Mouse (Mus musculus) limb, embryonic 12.5 days (tissue): ENCODE measurements around the gene Nat8. TPM values are rescaled to one million over a fixed set of nuclear protein-coding genes. Genes with fewer than 3 reads are reported as not detected.
"Not testable (repeated sequence)": the region's sequence is repeated elsewhere in the genome, so short reads cannot be mapped to it uniquely, and the experiment has no call there.

Source experiments
- ATAC-seq: fragments of 200-750 bp; cut with Nextera tagmentation; 2 replicates; pipeline ENCODE4 v1.8.0; 2017; ENCODE audit warnings: low read depth, moderate TSS enrichment; ENCODE audit not compliant: insufficient number of reproducible peaks, insufficient read depth, low FRiP score, low TSS enrichment
- H3K27ac ChIP-seq: fragments of 300-500 bp; sonication (generic); 2 replicates; pipeline ENCODE4 v1.5.1; 2016; ENCODE audit warnings: mild to moderate bottlenecking, moderate library complexity
- H3K27me3 ChIP-seq: fragments of 300-500 bp; sonication (generic); 2 replicates; pipeline ENCODE4 v1.6.1; 2016; ENCODE audit warnings: mild to moderate bottlenecking, moderate library complexity
- H3K36me3 ChIP-seq: fragments of 300-500 bp; sonication (generic); 2 replicates; pipeline ENCODE4 v1.6.1; 2016; ENCODE audit warnings: mild to moderate bottlenecking, moderate library complexity
- H3K4me1 ChIP-seq: fragments of 300-500 bp; sonication (generic); replicated peaks from 2 replicates; pipeline ENCODE4 v1.6.1; 2016
- H3K4me2 ChIP-seq: fragments of 300-500 bp; sonication (generic); 2 replicates; pipeline ENCODE4 v1.6.1; 2016; ENCODE audit warnings: mild to moderate bottlenecking, moderate library complexity
- H3K4me3 ChIP-seq: fragments of 300-500 bp; sonication (generic); replicated peaks from 2 replicates; pipeline ENCODE4 v1.5.1; 2016; ENCODE audit warnings: mild to moderate bottlenecking
- H3K9ac ChIP-seq: fragments of 300-500 bp; sonication (generic); replicated peaks from 2 replicates; pipeline ENCODE4 v1.6.1; 2016; ENCODE audit warnings: mild to moderate bottlenecking, moderate library complexity
- H3K9me3 ChIP-seq: fragments of 300-500 bp; sonication (generic); 2 replicates; pipeline ENCODE4 v1.6.1; 2016; ENCODE audit warnings: mild to moderate bottlenecking, moderate library complexity
- WGBS: fragments of 180-500 bp; shearing (Covaris S2); methylation state at CpG from one replicate; pipeline ENCODE4 v1.1.7; 2016; 5-methylcytosine and 5-hydroxymethylcytosine counted together
- polyA plus RNA-seq: library from polyadenylated mRNA; unstranded; fragments of >200 nt; fragmentation: Nextera tagmentation; extraction: Ambion mirVana; gene quantifications from 2 replicates; pipeline ENCODE4 v1.2.1, GENCODE M21; 2016

Gene Nat8
- polyA plus RNA-seq: not detected in 2 replicates

DNA sequence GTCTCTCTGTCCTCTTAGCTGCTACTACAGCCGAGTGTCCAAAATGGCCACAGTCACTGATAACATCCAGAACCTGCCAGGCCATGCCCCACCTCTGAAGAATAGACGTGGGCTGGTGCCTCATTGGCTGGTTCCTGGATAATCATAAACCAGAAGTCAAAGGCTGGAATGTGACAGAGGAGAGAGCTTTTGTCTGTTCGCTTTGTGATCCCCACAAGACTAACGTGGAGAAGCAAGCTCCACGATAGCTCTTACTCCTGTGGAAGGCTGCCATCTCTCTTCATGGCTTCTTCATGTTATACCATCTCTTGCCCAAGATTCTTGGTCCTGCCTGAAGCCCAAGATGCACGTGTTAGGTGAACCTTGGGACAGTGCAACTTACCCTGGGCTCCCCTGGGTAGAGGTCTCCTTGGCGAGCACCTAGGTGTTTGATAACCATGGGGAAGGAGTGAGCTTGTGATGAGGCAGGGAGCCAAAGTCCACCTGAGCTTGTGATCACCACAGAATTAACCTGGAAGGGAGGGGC lies at the start of gene Nat8:
Nat8 (minus strand) TSS at position 287 of the 526 bp plus-strand sequence.
- ATAC-seq: no peak
- Histone ChIP-seq H3K36me3 (no peaks in the 10 kb centered on the region), H3K27ac (no peak within 1 kb of the TSS), H3K4me2 (no peak within 1 kb of the TSS), H3K4me1 (peaks cover 5% of the 10 kb centered on the region; the same call in 1 of the 2 replicates), H3K27me3 (no peaks in the 10 kb centered on the region), H3K4me3 (no peak within 1 kb of the TSS), H3K9ac (no peak within 1 kb of the TSS), H3K9me3 (no peaks in the 10 kb centered on the region)
- WGBS: 81% methylated on average over 7 of the region's 7 CpGs

DNA sequence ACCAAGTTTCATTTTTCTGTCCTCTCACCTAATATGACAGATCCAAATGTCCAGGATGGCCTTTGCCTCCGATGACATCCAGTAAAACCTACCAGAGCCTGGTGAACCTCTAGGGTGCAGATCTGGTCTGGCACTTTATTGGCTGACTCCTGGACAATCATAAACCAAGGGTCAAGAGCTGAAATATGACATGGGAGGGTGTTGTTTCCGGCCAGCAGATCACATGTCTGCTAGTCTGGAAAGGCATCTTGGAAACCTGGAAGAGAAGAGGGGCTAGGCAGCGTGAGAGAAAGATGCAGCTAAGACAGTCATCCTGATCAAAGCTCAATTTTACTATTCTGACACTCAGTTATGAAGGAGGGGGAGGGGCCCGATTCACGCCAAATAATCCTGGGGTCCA lies 37.1 kb upstream of the Nat8 start, which contains the start of gene Nat8f2:
Nat8f2 (minus strand) TSS at position 153 of the 400 bp plus-strand sequence.
- ATAC-seq, H3K9me3 ChIP-seq, H3K27me3 ChIP-seq, H3K4me1 ChIP-seq, H3K36me3 ChIP-seq, H3K9ac ChIP-seq, H3K4me2 ChIP-seq, H3K4me3 ChIP-seq, H3K27ac ChIP-seq: not testable (repeated sequence)
- 80% methylated on average over 5 of the region's 5 CpGs for WGBS

DNA sequence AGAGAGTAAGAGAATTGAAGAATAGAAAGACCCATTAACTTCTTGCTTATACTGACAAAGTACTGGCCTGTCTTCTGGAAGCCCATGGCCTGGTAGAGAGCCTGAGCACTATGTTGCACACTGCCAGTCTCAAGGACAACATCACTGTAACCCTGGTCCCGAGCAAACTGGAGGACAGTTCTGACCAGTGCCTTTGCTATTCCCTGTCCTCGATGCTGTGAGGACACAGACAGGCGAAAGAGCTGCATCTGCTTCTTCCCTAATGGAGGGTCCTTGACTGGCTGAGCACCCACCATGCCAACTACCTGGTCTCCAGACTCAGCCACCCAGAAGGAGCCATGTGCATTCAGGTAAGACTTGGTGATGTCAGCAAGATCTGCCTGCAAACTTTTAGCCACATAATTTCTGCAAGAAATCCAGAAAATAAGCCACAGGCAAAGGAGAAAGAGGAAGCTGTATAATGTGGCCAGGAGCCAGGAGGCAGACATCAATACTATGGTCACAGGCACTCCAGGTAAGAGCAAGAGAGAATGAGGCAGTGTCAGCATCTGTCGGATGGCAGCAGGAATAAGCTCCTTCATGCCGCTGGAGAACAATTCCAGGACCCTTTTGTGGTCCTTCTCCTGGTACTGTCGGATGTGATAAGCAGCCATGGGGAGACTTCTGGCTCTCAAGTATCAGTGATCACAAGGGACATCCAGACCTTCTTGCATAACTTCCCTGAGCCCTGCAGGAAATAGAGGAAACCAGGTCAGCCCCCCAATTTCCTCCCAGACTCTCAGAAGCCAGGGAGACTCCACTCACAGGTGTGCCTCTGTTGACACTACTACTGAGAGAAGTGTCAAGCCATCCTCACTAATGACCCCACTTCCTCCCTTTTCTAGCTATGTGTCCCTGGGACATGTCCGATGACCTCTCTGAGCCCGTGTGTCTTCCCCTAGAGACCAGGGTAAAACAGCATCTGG lies 36.1 kb upstream of the Nat8 start:
- WGBS: 81% methylated on average over 8 of the region's 8 CpGs
- H3K9ac ChIP-seq: no peak overlapping the region
- no peak overlapping the region for H3K4me2 ChIP-seq
- no peaks in the 10 kb centered on the region for H3K9me3 ChIP-seq
- no peaks in the 10 kb centered on the region for H3K36me3 ChIP-seq
- ATAC-seq: no peak
- H3K27ac ChIP-seq: no peak overlapping the region
- no peaks in the 10 kb centered on the region for H3K27me3 ChIP-seq
- H3K4me1 ChIP-seq: no peaks in the 10 kb centered on the region
- H3K4me3 ChIP-seq: no peak overlapping the region

DNA sequence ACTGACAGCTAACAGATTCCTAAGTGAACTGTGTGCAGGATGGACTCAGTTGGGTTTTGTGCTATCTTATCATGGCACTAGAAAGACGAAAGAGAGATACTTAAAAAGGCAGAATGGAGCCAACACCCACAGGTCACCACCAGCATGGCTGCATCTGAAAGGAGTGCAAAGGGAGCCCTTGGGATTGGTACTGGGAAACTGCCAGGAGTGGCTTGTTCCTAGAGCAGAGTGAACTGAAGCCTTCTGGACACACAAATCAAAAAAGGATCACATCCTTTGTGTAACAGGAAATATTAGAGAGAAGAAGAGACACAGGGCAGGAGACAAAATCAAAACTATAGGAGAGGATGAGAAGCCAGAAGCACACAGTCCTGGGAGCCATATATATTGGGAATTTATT lies 35.1 kb upstream of the Nat8 start:
- H3K27me3 ChIP-seq, H3K36me3 ChIP-seq, ATAC-seq, H3K27ac ChIP-seq, H3K9ac ChIP-seq, H3K4me2 ChIP-seq, H3K4me1 ChIP-seq, H3K9me3 ChIP-seq, H3K4me3 ChIP-seq: not testable (repeated sequence)
- whole genome bisulfite sequencing: 60% methylated on average over 1 of the region's 1 CpGs

DNA sequence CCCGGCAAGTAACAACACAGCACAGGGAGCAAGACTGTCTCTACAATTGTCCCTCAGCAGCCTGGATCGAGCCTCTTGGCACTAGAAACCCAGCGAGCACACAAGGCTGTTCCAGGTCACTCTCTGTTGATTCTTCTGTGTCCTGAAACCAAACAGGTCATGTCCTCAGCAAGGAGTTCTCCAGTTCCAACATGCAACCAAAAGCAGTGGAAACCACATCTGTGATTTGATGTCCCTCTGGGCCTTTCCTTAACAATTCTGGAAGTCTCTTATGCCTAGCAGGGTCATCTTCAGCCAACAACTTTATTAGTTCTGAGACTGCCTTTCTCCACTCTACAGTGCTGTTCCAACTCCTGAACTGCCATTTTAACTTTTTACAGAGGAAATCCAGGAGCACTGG lies 34.3 kb upstream of the Nat8 start:
- not testable (repeated sequence) for H3K9ac ChIP-seq, H3K4me2 ChIP-seq, H3K4me3 ChIP-seq, H3K36me3 ChIP-seq, H3K4me1 ChIP-seq, H3K9me3 ChIP-seq, H3K27me3 ChIP-seq, ATAC-seq, H3K27ac ChIP-seq
- 95% methylated on average over 3 of the region's 3 CpGs for WGBS

DNA sequence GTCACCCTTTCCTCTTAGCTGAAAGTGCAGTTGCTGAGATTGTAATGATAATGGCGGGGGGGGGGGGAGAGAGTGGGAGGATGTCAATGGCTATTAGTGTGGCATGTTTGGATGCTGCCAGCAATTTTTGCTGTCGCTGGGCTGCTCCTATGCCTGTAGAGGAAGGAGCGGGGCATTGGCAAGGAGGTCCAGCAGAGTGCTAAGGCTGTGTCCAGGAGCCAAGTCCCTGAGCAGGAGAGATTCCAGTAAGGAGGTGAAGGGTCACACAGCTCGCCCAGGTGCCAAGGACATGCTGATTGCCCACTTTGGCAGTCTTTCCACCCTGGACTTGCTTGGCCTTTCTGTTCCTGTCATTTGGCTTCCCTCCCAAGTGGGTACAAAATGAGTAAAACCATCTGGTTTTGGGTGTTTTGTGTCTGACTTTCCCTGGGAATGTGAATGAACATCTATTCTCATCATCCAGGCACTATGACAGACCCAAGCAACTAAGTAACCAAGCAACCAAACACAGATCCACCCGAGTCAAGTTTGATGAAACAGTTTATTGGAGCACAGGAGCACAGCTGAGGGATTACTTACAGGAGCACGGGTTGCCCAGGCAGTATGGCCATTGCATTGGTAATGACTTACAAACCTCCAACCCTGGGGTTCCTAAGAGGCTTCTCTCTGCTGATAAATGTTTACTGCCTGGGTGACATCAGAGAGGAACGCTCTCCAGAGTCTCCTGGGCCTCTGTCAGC lies 33.2 kb upstream of the Nat8 start:
- not testable (repeated sequence) for H3K4me1 ChIP-seq, ATAC-seq, H3K4me2 ChIP-seq, H3K27me3 ChIP-seq, H3K9ac ChIP-seq, H3K36me3 ChIP-seq, H3K27ac ChIP-seq, H3K9me3 ChIP-seq, H3K4me3 ChIP-seq
- 66% methylated on average over 6 of the region's 7 CpGs for WGBS

DNA sequence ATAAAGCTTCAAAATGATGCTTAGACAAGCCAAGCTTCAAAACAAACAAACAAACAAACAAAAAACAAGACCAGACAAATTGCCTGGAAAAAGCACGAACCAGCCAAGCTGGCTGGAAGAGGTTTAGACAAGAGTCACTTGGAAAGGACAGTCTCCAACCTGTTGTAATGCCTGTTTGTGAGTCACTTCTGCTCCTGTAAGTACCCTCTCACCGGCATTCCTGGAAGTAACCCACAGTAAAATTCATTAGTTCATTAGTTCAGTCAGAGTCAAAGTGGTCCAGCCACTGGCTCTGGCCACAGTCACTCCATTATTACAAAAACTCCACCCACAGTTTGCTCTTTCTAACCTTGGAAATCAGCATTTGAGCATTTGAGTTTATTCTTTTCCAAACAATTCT lies 32.0 kb upstream of the Nat8 start:
- 80% methylated on average over 2 of the region's 2 CpGs for WGBS
- no peak overlapping the region for H3K9ac ChIP-seq

DNA sequence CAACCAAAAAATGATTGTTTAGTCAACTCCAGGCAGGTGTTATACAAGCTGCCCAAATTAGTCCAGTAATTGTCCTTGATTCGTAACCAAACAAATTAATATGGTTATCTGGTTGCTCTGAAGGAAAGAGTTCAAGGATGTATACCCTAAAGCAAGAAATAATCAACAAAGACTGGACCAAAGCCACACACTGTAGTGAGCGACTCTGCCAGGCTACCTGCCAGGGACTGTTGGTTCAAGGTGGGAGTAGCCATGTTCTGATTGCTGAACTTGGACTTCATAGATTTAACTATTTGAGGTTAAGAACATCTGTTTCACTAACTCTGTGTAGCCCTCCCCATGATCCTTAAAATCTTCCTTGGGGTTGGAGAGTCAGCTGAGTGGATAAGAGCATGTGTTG lies 31.3 kb upstream of the Nat8 start:
- H3K4me2 ChIP-seq: no peak overlapping the region
- H3K36me3 ChIP-seq: no peaks in the 10 kb centered on the region
- H3K4me1 ChIP-seq: no peaks in the 10 kb centered on the region
- H3K27me3 ChIP-seq: 0 out of 2 replicates have a peak, but pooled peaks cover 5% of the 10 kb centered on the region
- H3K9ac ChIP-seq: no peak overlapping the region
- WGBS: 87% methylated on average over 2 of the region's 2 CpGs
- no peaks in the 10 kb centered on the region for H3K9me3 ChIP-seq
- H3K4me3 ChIP-seq: no peak overlapping the region
- no peak for ATAC-seq
- H3K27ac ChIP-seq: no peak overlapping the region

More for the DNA sequence above, 32.0 kb upstream of the Nat8 start:
- Histone ChIP-seq H3K27me3 (0 out of 2 replicates have a peak, but pooled peaks cover 5% of the 10 kb centered on the region), H3K4me3 (no peak overlapping the region), H3K27ac (no peak overlapping the region), H3K36me3 (no peaks in the 10 kb centered on the region), H3K9me3 (no peaks in the 10 kb centered on the region), H3K4me2 (no peak overlapping the region), H3K4me1 (no peaks in the 10 kb centered on the region)
- no peak for ATAC-seq

DNA sequence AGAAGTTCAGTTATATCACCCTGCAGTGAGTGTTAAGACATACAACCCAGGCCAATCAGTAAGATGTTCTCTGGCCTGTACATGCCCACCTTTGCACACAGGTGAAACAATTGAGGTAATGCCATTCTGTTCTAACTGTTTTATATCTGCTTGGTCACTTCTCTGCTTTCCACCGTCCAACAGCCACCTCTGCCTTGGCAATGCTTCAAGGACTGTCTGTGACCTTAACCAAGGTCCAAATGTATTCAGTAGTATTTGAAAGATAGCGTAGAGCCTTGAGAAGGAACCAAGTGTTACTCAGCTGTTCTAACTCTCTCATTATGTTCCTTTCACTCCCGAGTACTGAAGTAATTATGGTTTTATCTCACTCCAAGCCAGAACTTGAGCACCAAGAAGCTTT lies 30.7 kb upstream of the Nat8 start:
- no peaks in the 10 kb centered on the region for H3K4me1 ChIP-seq
- no peak for ATAC-seq
- H3K27me3 ChIP-seq: 0 out of 2 replicates have a peak, but pooled peaks cover 5% of the 10 kb centered on the region
- 77% methylated on average over 3 of the region's 3 CpGs for WGBS
- no peak overlapping the region for H3K9ac ChIP-seq
- no peaks in the 10 kb centered on the region for H3K9me3 ChIP-seq
- H3K27ac ChIP-seq: no peak overlapping the region
- H3K4me2 ChIP-seq: no peak overlapping the region
- H3K36me3 ChIP-seq: no peaks in the 10 kb centered on the region
- no peak overlapping the region for H3K4me3 ChIP-seq

DNA sequence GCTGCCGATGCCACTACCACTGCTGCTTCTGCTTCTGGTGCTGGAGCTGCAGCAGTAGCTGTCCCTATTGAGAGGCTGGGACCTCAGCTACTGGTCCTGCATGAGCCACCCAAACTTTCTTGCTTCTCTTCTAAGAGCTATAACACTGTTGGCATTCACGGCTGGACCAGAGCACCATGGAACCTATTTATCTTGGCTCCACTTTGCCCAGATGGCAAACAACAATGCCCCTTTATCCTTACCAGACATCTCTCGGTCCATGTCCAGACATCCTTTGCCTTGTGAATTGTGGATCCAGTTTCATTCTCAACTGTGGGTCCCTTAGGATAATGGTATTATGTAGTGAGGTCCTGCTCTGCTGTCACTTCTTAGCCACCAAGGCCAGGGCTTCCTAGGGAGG lies 29.4 kb upstream of the Nat8 start:
- Histone ChIP-seq H3K9me3 (no peaks in the 10 kb centered on the region), H3K27ac (no peak overlapping the region), H3K4me2 (no peak overlapping the region), H3K9ac (no peak overlapping the region), H3K4me1 (no peaks in the 10 kb centered on the region), H3K36me3 (no peaks in the 10 kb centered on the region), H3K27me3 (0 out of 2 replicates have a peak, but pooled peaks cover 5% of the 10 kb centered on the region), H3K4me3 (no peak overlapping the region)
- WGBS: 90% methylated on average over 3 of the region's 3 CpGs
- no peak for ATAC-seq

DNA sequence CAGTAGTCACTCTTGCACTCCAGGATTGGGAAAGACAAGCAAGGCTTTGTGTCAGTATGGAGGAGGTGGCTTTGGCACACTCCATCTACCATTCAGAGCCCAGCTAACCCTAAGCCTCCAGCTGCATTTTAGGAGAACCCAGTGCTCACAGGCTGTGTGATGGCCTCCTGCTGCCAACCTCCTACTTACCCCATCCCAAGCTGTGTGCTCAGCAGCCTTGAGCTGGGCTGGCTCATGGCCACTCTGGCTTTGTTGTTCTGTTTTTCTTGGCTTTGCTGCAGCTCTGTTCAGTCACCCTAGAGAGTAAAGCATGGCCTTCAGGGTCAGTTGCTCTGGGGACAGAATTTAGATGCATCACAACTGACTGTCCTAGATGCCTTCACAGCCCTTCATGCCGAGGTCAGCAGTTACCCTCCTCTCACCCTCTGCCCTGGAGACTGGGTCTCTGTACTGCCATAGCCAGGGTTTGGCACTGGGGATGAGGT lies 24.4 kb upstream of the Nat8 start:
- Histone ChIP-seq H3K27ac (no peak overlapping the region), H3K4me2 (no peak overlapping the region), H3K27me3 (0 out of 2 replicates have a peak, but pooled peaks cover 2% of the 10 kb centered on the region), H3K9ac (no peak overlapping the region), H3K4me3 (no peak overlapping the region), H3K9me3 (no peaks in the 10 kb centered on the region), H3K36me3 (no peaks in the 10 kb centered on the region), H3K4me1 (no peaks in the 10 kb centered on the region)
- no peak for ATAC-seq
- WGBS: 77% methylated on average over 1 of the region's 1 CpGs
